Mouse (Mus musculus): ENCODE data around the gene Wdr11. TPM values are rescaled to one million over a fixed set of nuclear protein-coding genes. Genes with fewer than 3 reads are reported as not detected.

Wdr11 gene
- total and polyA plus RNA-seq, 3 experiments, result 13.0 to 20.7 (median 19.9) TPM

GRCm38 (mm10) chr7:129673776-129674175, 82.1 kb downstream of the Wdr11 start:
- Histone ChIP-seq H3K27me3 (ENCODE audit: control insufficient read depth, insufficient read depth, low read length) (no peaks in the 10 kb centered on the region), H3K79me2 (replicated peaks; ENCODE audit: control insufficient read depth, insufficient read depth, low read length) (no peaks in the 10 kb centered on the region), H3K36me3 (ENCODE audit: control insufficient read depth, insufficient read depth, low read length) (no peaks in the 10 kb centered on the region), H3K27ac (no peak overlapping the region), H3K4me1 (ENCODE audit: control insufficient read depth, insufficient read depth, low read length) (no peaks in the 10 kb centered on the region), H3K9ac (ENCODE audit: low read depth, low read length) (no peak overlapping the region), H3K4me3 (no peak overlapping the region)
- intact Hi-C loops (cut with DNase I), result no loop called here
- TF ChIP-seq EP300 (IDR thresholded peaks at IDR 0.05; ENCODE audit: insufficient read depth, low read depth, low read length), result no peak
- TF ChIP-seq POLR2A (IDR thresholded peaks at IDR 0.05; ENCODE audit: insufficient read depth, low read depth, low read length), result no peak
- TF ChIP-seq CTCF (IDR thresholded peaks at IDR 0.05), result no peak
- 83% methylated on average over 9 of the region's 9 CpGs for WGBS
- no peak for DNase-seq

- WGBS, result 68% methylated on average over 4 of the region's 4 CpGs
- no peaks in the 10 kb centered on the region for H3K27me3 ChIP-seq (ENCODE audit: control insufficient read depth, insufficient read depth, low read length)
- no peaks in the 10 kb centered on the region for H3K4me1 ChIP-seq (ENCODE audit: control insufficient read depth, insufficient read depth, low read length)
- H3K4me3 ChIP-seq, result no peak overlapping the region
- intact Hi-C loops (cut with DNase I), result no loop called here
- H3K79me2 ChIP-seq (replicated peaks; ENCODE audit: control insufficient read depth, insufficient read depth, low read length), result no peaks in the 10 kb centered on the region
- DNase-seq, result no peak
- H3K36me3 ChIP-seq (ENCODE audit: control insufficient read depth, insufficient read depth, low read length), result no peaks in the 10 kb centered on the region
- TF ChIP-seq CTCF (IDR thresholded peaks at IDR 0.05) (no peak), POLR2A (IDR thresholded peaks at IDR 0.05; ENCODE audit: insufficient read depth, low read depth, low read length) (no peak), EP300 (IDR thresholded peaks at IDR 0.05; ENCODE audit: insufficient read depth, low read depth, low read length) (no peak)
- H3K27ac ChIP-seq, result no peak overlapping the region
- H3K9ac ChIP-seq (ENCODE audit: low read depth, low read length), result no peak overlapping the region
These were observed 82.9 kb downstream of the Wdr11 start for GRCm38 (mm10) chr7:129674558-129674957.

- no peaks in the 10 kb centered on the region for H3K79me2 ChIP-seq (replicated peaks; ENCODE audit: control insufficient read depth, insufficient read depth, low read length)
- intact Hi-C loops (cut with DNase I), result no loop called here
- no peak for DNase-seq
- H3K27ac ChIP-seq, result no peak overlapping the region
- no peaks in the 10 kb centered on the region for H3K4me1 ChIP-seq (ENCODE audit: control insufficient read depth, insufficient read depth, low read length)
- H3K4me3 ChIP-seq, result no peak overlapping the region
- TF ChIP-seq CTCF (IDR thresholded peaks at IDR 0.05), result no peak
- no peaks in the 10 kb centered on the region for H3K36me3 ChIP-seq (ENCODE audit: control insufficient read depth, insufficient read depth, low read length)
- no peak overlapping the region for H3K9ac ChIP-seq (ENCODE audit: low read depth, low read length)
- H3K27me3 ChIP-seq (ENCODE audit: control insufficient read depth, insufficient read depth, low read length), result no peaks in the 10 kb centered on the region
- 84% methylated on average over 6 of the region's 6 CpGs for WGBS
These were observed 84.2 kb downstream of the Wdr11 start for GRCm38 (mm10) chr7:129675852-129676251.

GRCm38 (mm10) chr7:129677141-129677540, 85.5 kb downstream of the Wdr11 start:
- intact Hi-C loops (cut with DNase I), result no loop called here
- TF ChIP-seq CTCF (IDR thresholded peaks at IDR 0.05), result no peak
- TF ChIP-seq POLR2A (IDR thresholded peaks at IDR 0.05; ENCODE audit: insufficient read depth, low read depth, low read length), result no peak
- no peak for TF ChIP-seq EP300 (IDR thresholded peaks at IDR 0.05; ENCODE audit: insufficient read depth, low read depth, low read length)
- Histone ChIP-seq H3K4me1 (ENCODE audit: control insufficient read depth, insufficient read depth, low read length) (no peaks in the 10 kb centered on the region), H3K36me3 (ENCODE audit: control insufficient read depth, insufficient read depth, low read length) (no peaks in the 10 kb centered on the region), H3K79me2 (replicated peaks; ENCODE audit: control insufficient read depth, insufficient read depth, low read length) (no peaks in the 10 kb centered on the region), H3K27me3 (ENCODE audit: control insufficient read depth, insufficient read depth, low read length) (no peaks in the 10 kb centered on the region), H3K27ac (no peak overlapping the region), H3K4me3 (no peak overlapping the region), H3K9ac (ENCODE audit: low read depth, low read length) (no peak overlapping the region)
- WGBS, result 73% methylated on average over 4 of the region's 4 CpGs
- no peak for DNase-seq

GRCm38 (mm10) chr7:129678431-129678830, 86.8 kb downstream of the Wdr11 start:
- no peaks in the 10 kb centered on the region for H3K79me2 ChIP-seq (replicated peaks; ENCODE audit: control insufficient read depth, insufficient read depth, low read length)
- intact Hi-C loops (cut with DNase I), result no loop called here
- TF ChIP-seq CTCF (IDR thresholded peaks at IDR 0.05) (no peak), EP300 (IDR thresholded peaks at IDR 0.05; ENCODE audit: insufficient read depth, low read depth, low read length) (no peak), POLR2A (IDR thresholded peaks at IDR 0.05; ENCODE audit: insufficient read depth, low read depth, low read length) (no peak)

GRCm38 (mm10) chr7:129678972-129679371, 87.3 kb downstream of the Wdr11 start:
- no peaks in the 10 kb centered on the region for H3K79me2 ChIP-seq (replicated peaks; ENCODE audit: control insufficient read depth, insufficient read depth, low read length)
- H3K4me1 ChIP-seq (ENCODE audit: control insufficient read depth, insufficient read depth, low read length), result no peaks in the 10 kb centered on the region
- no peaks in the 10 kb centered on the region for H3K36me3 ChIP-seq (ENCODE audit: control insufficient read depth, insufficient read depth, low read length)
- no peak overlapping the region for H3K4me3 ChIP-seq
- WGBS, result 83% methylated on average over 8 of the region's 8 CpGs
- H3K9ac ChIP-seq (ENCODE audit: low read depth, low read length), result no peak overlapping the region
- DNase-seq, result no peak
- H3K27ac ChIP-seq, result no peak overlapping the region
- TF ChIP-seq EP300 (IDR thresholded peaks at IDR 0.05; ENCODE audit: insufficient read depth, low read depth, low read length) (no peak), CTCF (IDR thresholded peaks at IDR 0.05) (no peak), POLR2A (IDR thresholded peaks at IDR 0.05; ENCODE audit: insufficient read depth, low read depth, low read length) (no peak)
- intact Hi-C loops (cut with DNase I), result no loop called here
- no peaks in the 10 kb centered on the region for H3K27me3 ChIP-seq (ENCODE audit: control insufficient read depth, insufficient read depth, low read length)

More at GRCm38 (mm10) chr7:129678431-129678830, 86.8 kb downstream of the Wdr11 start:
- WGBS, result 70% methylated on average over 8 of the region's 8 CpGs
- no peak overlapping the region for H3K27ac ChIP-seq
- no peaks in the 10 kb centered on the region for H3K4me1 ChIP-seq (ENCODE audit: control insufficient read depth, insufficient read depth, low read length)
- no peaks in the 10 kb centered on the region for H3K27me3 ChIP-seq (ENCODE audit: control insufficient read depth, insufficient read depth, low read length)
- no peak for DNase-seq
- no peak overlapping the region for H3K4me3 ChIP-seq
- H3K36me3 ChIP-seq (ENCODE audit: control insufficient read depth, insufficient read depth, low read length), result no peaks in the 10 kb centered on the region
- no peak overlapping the region for H3K9ac ChIP-seq (ENCODE audit: low read depth, low read length)
